Mouse (Mus musculus) colon, adult 2 months (tissue): ENCODE data around the gene Gm42372. TPM values are rescaled to one million over a fixed set of nuclear protein-coding genes. Genes with fewer than 3 reads are reported as not detected.

Experiments used
- polyA plus RNA-seq: library from polyadenylated mRNA; depleted of rRNA; stranded (reverse); fragments of >200 nt; gene quantifications from 2 replicates; pipeline ENCODE4 v1.2.3, GENCODE M21; 2012; rRNA removed

Gene Gm42372
- polyA plus RNA-seq: 0.05 TPM in 2 replicates

GRCm38 (mm10) chr7:16982859-16983568 lies at the start of gene Gm42372:
TSS of gene Gm42372 (plus strand) at chr7:16983086.

GRCm38 (mm10) chr7:16944061-16944807 lies 38.7 kb upstream of the Gm42372 start, which contains the start of gene Pnmal2:
TSS of gene Pnmal2 (plus strand) at chr7:16944682.

GRCm38 (mm10) chr7:16959539-16960187 lies 23.2 kb upstream of the Gm42372 start, which contains the start of gene Pnmal1:
TSS of gene Pnmal1 (plus strand) at chr7:16959679.

GRCm38 (mm10) chr7:16992451-16992807 lies 9.5 kb downstream of the Gm42372 start, which contains the start of gene Ccdc8:
TSS of gene Ccdc8 (plus strand) at chr7:16992708.

GRCm38 (mm10) chr7:17027588-17028343 lies 44.9 kb downstream of the Gm42372 start, which contains the start of gene Ppp5c:
TSS of gene Ppp5c (minus strand) at chr7:17027924.

Other genes with a start within 250 kb of the Gm42372 start
- gene Ap2s1, start 244.7 kb upstream of the Gm42372 start, polyA plus RNA-seq: 375 and 448 TPM in 2 replicates
- 192 and 201 TPM in 2 replicates for gene Slc1a5, start 201.7 kb upstream of the Gm42372 start, polyA plus RNA-seq
- gene Strn4, start 167.2 kb upstream of the Gm42372 start, polyA plus RNA-seq: 133 and 140 TPM in 2 replicates
- 27.4 and 39.2 TPM in 2 replicates for gene Fkrp, start 166.4 kb upstream of the Gm42372 start, polyA plus RNA-seq
- gene Prkd2, start 140.2 kb upstream of the Gm42372 start, polyA plus RNA-seq: 44.3 and 45.8 TPM in 2 replicates
- gene Dact3, start 107.8 kb upstream of the Gm42372 start, polyA plus RNA-seq: 66.8 and 81.5 TPM in 2 replicates
- 4.2 and 8.5 TPM in 2 replicates for gene Gng8, start 91.3 kb upstream of the Gm42372 start, polyA plus RNA-seq
- 3.6 and 5.5 TPM in 2 replicates for gene Ptgir, start 76.6 kb upstream of the Gm42372 start, polyA plus RNA-seq
- 462 and 594 TPM in 2 replicates for gene Calm3, start 59.0 kb upstream of the Gm42372 start, polyA plus RNA-seq
- 8.9 and 9.2 TPM in 2 replicates for gene Pnmal2, start 38.4 kb upstream of the Gm42372 start, polyA plus RNA-seq
- 0.24 and 0.31 TPM in 2 replicates for gene Pnmal1, start 23.4 kb upstream of the Gm42372 start, polyA plus RNA-seq
- 1.7 and 2.0 TPM in 2 replicates for gene Ccdc8, start 9.6 kb downstream of the Gm42372 start, polyA plus RNA-seq
- gene Ppp5c, start 44.8 kb downstream of the Gm42372 start, polyA plus RNA-seq: 346 and 370 TPM in 2 replicates
- gene Hif3a, start 79.3 kb downstream of the Gm42372 start, polyA plus RNA-seq: 4.9 and 7.8 TPM in 2 replicates
- gene Psg16, start 91.0 kb downstream of the Gm42372 start, polyA plus RNA-seq: 0.12 TPM in 1 of 2 replicates, not detected in the other
- not detected in 2 replicates for gene Ceacam3, start 167.2 kb downstream of the Gm42372 start, polyA plus RNA-seq
- not detected in 2 replicates for gene Psg29, start 220.4 kb downstream of the Gm42372 start, polyA plus RNA-seq